Mouse (Mus musculus) intestine, embryonic 16.5 days (tissue): ENCODE data around the gene Ypel2. TPM values are rescaled to one million over a fixed set of nuclear protein-coding genes. Genes with fewer than 3 reads are reported as not detected.

ENCODE experiments used
- ATAC-seq: fragments of 200-750 bp; cut with Nextera tagmentation; 2 replicates; pipeline ENCODE4 v1.8.0; 2017; ENCODE audit warnings: moderate TSS enrichment, moderate library complexity
- H3K27ac ChIP-seq: fragments of 300-500 bp; sonication (generic); 2 replicates; pipeline ENCODE4 v1.5.1; 2014; ENCODE audit warnings: mild to moderate bottlenecking, low read length
- H3K27me3 ChIP-seq: fragments of 300-500 bp; sonication (generic); replicated peaks from 2 replicates; pipeline ENCODE4 v1.6.1; 2014; ENCODE audit warnings: low read length, control low read depth, mixed read lengths; ENCODE audit not compliant: control insufficient read depth, insufficient read depth
- H3K36me3 ChIP-seq: fragments of 300-500 bp; sonication (generic); 2 replicates; pipeline ENCODE4 v1.6.1; 2014; ENCODE audit warnings: low read length, control low read depth; ENCODE audit not compliant: control insufficient read depth, insufficient read depth
- H3K4me1 ChIP-seq: fragments of 300-500 bp; sonication (generic); 2 replicates; pipeline ENCODE4 v1.6.1; 2014; ENCODE audit warnings: low read length, control low read depth, mixed read lengths; ENCODE audit not compliant: control insufficient read depth, insufficient read depth
- H3K4me2 ChIP-seq: fragments of 300-500 bp; sonication (generic); 2 replicates; pipeline ENCODE4 v1.6.1; 2014; ENCODE audit warnings: low read depth, low read length, control low read depth
- H3K4me3 ChIP-seq: fragments of 300-500 bp; sonication (generic); 2 replicates; pipeline ENCODE4 v1.5.1; 2014; ENCODE audit warnings: mild to moderate bottlenecking, low read length
- H3K9ac ChIP-seq: fragments of 300-500 bp; sonication (generic); 2 replicates; pipeline ENCODE4 v1.6.1; 2014; ENCODE audit warnings: low read depth, low read length
- H3K9me3 ChIP-seq: fragments of 300-500 bp; sonication (generic); 2 replicates; pipeline ENCODE4 v1.6.1; 2016; ENCODE audit warnings: low read length, control low read depth; ENCODE audit not compliant: control insufficient read depth
- WGBS: fragments of 180-500 bp; shearing (Covaris S2); extraction: QIAGEN DNeasy Blood & Tissue Kit; methylation state at CpG from one replicate; pipeline ENCODE4 v1.1.7; 2014; 5-methylcytosine and 5-hydroxymethylcytosine counted together
- polyA plus RNA-seq: library from polyadenylated mRNA; unstranded; fragments of >200 nt; fragmentation: Nextera tagmentation; extraction: Ambion mirVana; gene quantifications from 2 replicates; pipeline ENCODE4 v1.2.1, GENCODE M21; 2015

Gene Ypel2
- polyA plus RNA-seq, 1 experiment from 2014 or later: 7.5 TPM

DNA sequence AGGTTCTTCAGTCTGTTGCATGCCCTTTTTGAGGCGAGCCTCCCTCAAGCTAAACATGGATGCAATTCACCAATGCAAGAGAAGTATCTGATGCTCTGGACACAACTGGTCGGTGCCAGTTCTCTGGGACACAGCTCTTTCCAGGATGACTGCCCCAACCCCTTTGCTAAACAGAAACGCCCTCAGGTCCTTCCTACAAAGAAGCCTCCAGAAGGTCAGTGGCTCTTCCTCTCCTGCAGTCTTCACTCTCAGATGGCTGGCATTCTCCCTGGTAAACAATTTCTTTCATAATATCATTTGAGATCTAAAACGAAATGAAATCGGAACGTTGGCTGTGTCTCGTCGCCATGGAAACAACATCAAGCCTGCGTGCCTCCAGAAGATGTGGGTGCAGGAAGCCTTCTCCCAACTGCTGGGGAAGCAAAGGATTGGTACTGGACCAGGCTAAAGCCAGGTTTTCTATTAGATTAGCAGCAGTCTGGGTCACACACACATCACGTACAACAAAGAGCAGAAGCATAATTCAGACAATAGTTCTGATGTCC is 62.8 kb downstream of the Ypel2 start:
- no peak for ATAC-seq
- Histone ChIP-seq H3K4me3 (no peak overlapping the region), H3K27ac (no peak overlapping the region), H3K4me1 (peaks cover 5% of the 10 kb centered on the region; the same call in 1 of the 2 replicates), H3K27me3 (no peaks in the 10 kb centered on the region), H3K9me3 (no peaks in the 10 kb centered on the region), H3K9ac (no peak overlapping the region), H3K36me3 (no peaks in the 10 kb centered on the region), H3K4me2 (no peak overlapping the region)
- WGBS: 72% methylated on average over 10 of the region's 10 CpGs

DNA sequence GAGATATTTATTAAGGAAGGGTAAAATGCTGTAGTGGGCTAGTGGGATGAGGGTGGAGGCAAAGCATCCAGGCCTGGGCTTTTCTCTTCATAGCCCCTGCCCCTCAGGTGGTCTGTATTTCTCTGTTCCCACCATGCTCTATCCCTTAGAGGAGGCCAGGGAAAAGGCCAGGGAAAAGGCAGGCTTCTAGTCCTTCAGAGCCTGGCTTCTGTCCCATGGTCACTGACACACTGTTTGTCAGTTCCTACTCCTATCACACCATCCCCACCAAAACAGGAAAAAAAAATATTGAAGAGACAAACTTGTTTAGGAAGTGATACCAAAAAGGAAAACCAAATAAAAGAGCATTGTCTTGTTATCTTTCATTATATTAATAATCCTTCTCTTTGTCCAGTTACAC is 63.5 kb downstream of the Ypel2 start:
- no peak overlapping the region for H3K4me3 ChIP-seq
- H3K27ac ChIP-seq: no peak overlapping the region
- H3K9me3 ChIP-seq: no peaks in the 10 kb centered on the region
- no peak overlapping the region for H3K4me2 ChIP-seq
- H3K27me3 ChIP-seq: no peaks in the 10 kb centered on the region
- peaks cover 4% of the 10 kb centered on the region; the same call in 1 of the 2 replicates for H3K4me1 ChIP-seq
- H3K36me3 ChIP-seq: no peaks in the 10 kb centered on the region
- H3K9ac ChIP-seq: no peak overlapping the region
- ATAC-seq: no peak

DNA sequence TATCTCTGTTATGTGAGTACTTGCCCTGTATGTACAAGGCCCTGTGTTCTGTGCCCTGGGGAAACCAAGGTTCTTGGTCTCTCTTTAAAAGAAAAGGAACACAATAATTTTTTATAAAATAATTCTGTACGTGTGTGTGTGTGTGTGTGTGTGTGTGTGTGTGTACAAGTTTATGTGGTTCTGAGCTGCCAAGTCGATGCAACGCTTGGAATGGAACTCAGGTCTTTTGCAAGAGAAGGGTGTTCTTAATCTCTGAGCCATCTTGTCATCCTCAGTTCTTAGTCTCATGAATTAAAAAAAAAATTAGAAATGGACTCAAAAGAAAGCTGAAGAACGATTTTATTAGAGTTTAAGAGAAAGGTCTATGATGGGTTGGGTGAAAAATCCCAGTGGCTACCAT is 64.0 kb downstream of the Ypel2 start:
- Histone ChIP-seq H3K4me2 (no peak overlapping the region), H3K9ac (no peak overlapping the region), H3K27ac (no peak overlapping the region), H3K36me3 (no peaks in the 10 kb centered on the region), H3K27me3 (no peaks in the 10 kb centered on the region), H3K9me3 (no peaks in the 10 kb centered on the region), H3K4me1 (no peaks in the 10 kb centered on the region), H3K4me3 (no peak overlapping the region)
- ATAC-seq: no peak
- WGBS: 85% methylated on average over 4 of the region's 4 CpGs

DNA sequence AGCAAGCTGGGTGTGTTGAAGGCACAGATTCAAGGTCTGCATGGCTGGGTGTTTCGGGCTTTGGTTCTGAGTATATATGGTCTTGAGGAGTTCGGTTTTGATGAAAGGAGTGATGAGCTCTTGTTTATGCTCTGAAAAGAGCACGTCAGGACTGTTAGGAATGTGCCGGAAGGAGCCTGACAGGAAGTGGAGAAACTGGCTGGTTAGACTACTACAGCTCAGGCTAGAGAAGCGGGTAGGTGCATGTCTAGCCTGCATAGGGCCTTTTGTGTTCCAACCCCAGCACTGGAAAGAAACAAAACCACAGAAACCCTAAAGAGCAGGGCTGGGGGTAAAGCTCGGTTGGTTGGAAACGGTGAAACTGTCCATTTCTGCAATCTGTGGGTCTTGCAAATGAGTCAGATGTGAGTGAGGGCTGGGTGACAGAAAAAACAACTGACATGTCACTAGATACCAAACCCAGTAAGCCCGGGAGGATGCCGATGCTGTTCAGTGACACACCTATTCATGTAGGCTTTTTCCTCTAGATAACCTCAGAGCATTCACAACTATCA is 68.3 kb downstream of the Ypel2 start:
- H3K4me3 ChIP-seq: no peak overlapping the region
- H3K4me2 ChIP-seq: no peak overlapping the region
- H3K27me3 ChIP-seq: no peaks in the 10 kb centered on the region
- H3K9ac ChIP-seq: no peak overlapping the region
- H3K27ac ChIP-seq: no peak overlapping the region; the same call in 1 of the 2 replicates
- H3K4me1 ChIP-seq: peaks cover 18% of the 10 kb centered on the region
- H3K36me3 ChIP-seq: no peaks in the 10 kb centered on the region
- no peak for ATAC-seq
- no peaks in the 10 kb centered on the region for H3K9me3 ChIP-seq
- 77% methylated on average over 9 of the region's 9 CpGs for WGBS

DNA sequence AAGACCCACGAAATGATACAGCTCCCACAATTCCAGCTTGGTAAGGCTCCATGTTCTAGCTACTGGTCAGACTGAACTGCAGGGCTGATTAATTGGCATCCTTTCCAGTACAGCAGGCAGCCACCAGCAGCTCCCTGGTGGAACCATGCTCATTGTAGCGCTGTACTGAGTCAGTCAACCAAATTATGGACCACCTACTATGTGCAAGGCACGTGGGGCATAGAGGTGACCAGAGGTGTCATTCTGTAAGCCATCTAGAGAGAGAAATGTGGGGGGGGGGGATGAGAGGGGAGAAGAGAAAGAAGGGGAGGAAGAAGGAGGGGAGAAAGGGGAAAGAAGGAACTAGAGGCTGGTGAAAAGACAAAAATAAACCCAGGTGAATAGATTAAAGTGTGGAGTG is 68.9 kb downstream of the Ypel2 start:
- H3K9me3 ChIP-seq: no peaks in the 10 kb centered on the region
- WGBS: 73% methylated on average over 3 of the region's 3 CpGs
- H3K36me3 ChIP-seq: no peaks in the 10 kb centered on the region
- no peak overlapping the region; the same call in 1 of the 2 replicates for H3K27ac ChIP-seq
- H3K4me1 ChIP-seq: peaks cover 23% of the 10 kb centered on the region
- no peaks in the 10 kb centered on the region for H3K27me3 ChIP-seq
- H3K4me2 ChIP-seq: no peak overlapping the region
- no peak for ATAC-seq
- no peak overlapping the region for H3K9ac ChIP-seq
- H3K4me3 ChIP-seq: no peak overlapping the region

DNA sequence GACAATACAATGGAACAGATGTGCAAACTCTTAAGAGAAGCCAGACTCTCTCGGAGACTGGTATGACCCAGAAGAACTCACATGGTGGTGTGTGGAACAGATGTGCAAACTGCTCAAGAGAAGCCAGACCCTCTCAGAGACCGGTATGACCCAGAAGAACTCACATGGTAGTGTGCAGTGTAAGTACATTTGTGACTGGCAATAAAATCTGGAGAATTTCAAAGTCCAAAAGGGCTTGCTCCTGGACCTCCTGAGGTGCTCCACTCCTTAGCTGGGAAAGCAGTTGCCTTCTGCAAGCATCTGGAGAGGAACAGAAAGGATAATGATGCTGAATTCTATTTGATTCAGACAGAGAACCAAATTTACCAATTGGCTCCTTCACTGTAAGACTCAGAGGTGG is 69.9 kb downstream of the Ypel2 start:
- H3K9me3 ChIP-seq: no peaks in the 10 kb centered on the region
- H3K27me3 ChIP-seq: no peaks in the 10 kb centered on the region
- peaks cover 23% of the 10 kb centered on the region for H3K4me1 ChIP-seq
- no peak overlapping the region for H3K4me2 ChIP-seq
- no peaks in the 10 kb centered on the region for H3K36me3 ChIP-seq
- 46% methylated on average over 2 of the region's 2 CpGs for WGBS
- H3K9ac ChIP-seq: no peak overlapping the region
- H3K4me3 ChIP-seq: no peak overlapping the region
- peak; percentile 61 for ATAC-seq
- H3K27ac ChIP-seq: 0 out of 2 replicates have a peak overlapping the region, but pooled peaks have one; percentile 33

DNA sequence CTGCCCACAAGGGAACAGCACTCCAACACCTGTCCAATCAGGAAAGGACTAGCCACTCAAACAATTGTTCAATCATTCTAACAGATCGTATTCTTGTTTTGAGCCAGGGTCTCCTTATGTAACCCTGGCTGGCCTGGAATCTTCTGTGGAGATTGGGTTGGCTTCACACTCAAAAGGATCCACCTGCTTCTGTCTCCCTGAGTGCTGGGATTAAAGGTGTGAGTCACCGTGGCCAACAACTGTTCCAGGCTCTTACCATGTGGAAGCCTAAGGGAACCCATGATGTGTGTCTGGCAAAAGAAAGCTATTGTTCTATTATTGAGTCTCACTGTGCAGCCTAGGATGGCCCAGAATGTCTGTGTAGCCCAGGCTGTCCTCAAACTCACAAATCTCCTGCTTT is 71.5 kb downstream of the Ypel2 start:
- Histone ChIP-seq H3K27ac (no peak overlapping the region), H3K27me3 (no peaks in the 10 kb centered on the region), H3K4me2 (no peak overlapping the region), H3K9ac (no peak overlapping the region), H3K36me3 (no peaks in the 10 kb centered on the region), H3K9me3 (no peaks in the 10 kb centered on the region), H3K4me1 (peaks cover 23% of the 10 kb centered on the region), H3K4me3 (no peak overlapping the region)
- 90% methylated on average over 2 of the region's 2 CpGs for WGBS
- ATAC-seq: no peak

DNA sequence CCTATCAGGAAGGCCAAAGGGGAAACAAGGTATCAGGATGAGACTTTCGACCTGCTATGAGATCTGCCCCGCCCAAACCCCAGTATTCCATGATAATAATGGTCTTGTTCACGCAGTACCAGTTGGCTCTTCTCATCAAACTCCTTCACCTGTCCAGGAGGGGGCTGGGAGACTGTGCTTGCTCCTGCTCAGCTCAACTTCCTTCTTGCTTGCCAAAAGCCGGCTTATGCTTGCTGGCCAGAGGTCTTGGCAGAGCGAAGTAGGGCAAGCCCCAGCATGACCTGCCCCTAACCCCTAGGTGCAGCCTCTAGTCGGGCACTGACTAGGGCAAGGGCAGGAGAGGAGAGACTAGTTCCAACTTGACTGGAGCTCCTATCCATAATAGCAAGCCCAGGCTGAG is 72.2 kb downstream of the Ypel2 start:
- H3K4me2 ChIP-seq: no peak overlapping the region
- H3K9ac ChIP-seq: no peak overlapping the region
- no peak overlapping the region for H3K4me3 ChIP-seq
- H3K27ac ChIP-seq: no peak overlapping the region
- H3K4me1 ChIP-seq: peaks cover 23% of the 10 kb centered on the region
- WGBS: 62% methylated on average over 6 of the region's 6 CpGs
- H3K9me3 ChIP-seq: no peaks in the 10 kb centered on the region
- no peaks in the 10 kb centered on the region for H3K27me3 ChIP-seq
- no peaks in the 10 kb centered on the region for H3K36me3 ChIP-seq
- peak; percentile 24 for ATAC-seq

DNA sequence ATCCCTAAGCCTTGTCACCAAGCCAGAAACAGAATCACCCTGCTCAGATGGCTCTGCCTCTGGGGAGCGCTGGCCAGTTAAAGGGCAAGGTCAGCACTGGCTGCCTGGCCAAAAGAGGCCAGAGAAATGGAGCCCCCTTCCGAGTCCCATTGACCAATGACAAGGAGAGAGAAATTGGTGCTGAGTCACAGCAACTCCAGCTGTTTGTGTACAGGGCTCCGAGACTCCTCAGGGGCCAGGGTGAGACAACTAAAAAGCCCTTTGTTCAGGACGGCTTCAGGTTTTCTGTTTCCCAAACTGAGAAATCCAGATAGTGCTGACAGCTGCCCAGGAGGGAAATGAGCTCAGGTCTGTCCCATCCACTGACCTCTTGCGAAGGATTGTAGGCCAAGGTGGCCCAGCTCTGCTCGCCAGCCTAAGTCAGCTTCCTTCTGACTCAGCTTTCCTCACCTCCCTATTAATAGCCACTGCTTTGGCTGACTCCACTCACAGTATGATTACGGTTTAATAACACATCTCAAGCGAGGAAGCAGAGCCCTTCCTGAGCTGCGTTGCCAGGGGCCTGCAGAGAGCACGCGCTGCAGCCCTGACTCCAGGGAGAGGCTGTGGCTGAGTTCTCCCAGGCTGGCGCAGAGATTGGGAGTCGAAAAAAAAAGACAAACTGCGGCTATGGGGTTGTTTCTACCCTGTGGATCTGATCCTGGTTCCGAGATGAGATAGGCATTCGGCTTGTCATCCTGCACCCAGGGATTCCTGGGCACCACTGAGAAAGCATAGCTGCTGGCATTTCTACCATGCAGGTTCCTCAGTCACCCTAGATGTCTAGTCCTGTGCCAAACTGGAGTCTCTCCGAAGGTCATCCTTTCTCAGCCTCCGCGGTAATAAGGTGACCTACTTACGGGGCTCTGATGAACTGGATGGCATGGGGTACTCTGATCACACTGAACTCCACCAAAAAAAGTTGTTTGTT is 73.1 kb downstream of the Ypel2 start:
- WGBS: 64% methylated on average over 20 of the region's 20 CpGs
- H3K27ac ChIP-seq: peak overlapping the region; percentile 51

More for the DNA sequence above, 73.1 kb downstream of the Ypel2 start:
- H3K4me2 ChIP-seq: no peak overlapping the region
- no peaks in the 10 kb centered on the region for H3K27me3 ChIP-seq
- peak overlapping the region; percentile 45; the same call in 1 of the 2 replicates for H3K9ac ChIP-seq
- ATAC-seq: 0 out of 2 replicates have a peak, but pooled peaks have one; percentile 22
- H3K4me3 ChIP-seq: no peak overlapping the region
- H3K4me1 ChIP-seq: peaks cover 23% of the 10 kb centered on the region
- H3K36me3 ChIP-seq: no peaks in the 10 kb centered on the region
- H3K9me3 ChIP-seq: no peaks in the 10 kb centered on the region
